Mouse (Mus musculus) layer of hippocampus, postnatal 25 days (tissue): ENCODE data around the gene Cemip2. TPM values are rescaled to one million over a fixed set of nuclear protein-coding genes. Genes with fewer than 3 reads are reported as not detected.

Experiments
- DNase-seq, 2 experiments: peaks; one replicate each; pipeline ENCODE4 v3.0.0; 2022; ENCODE audit warnings: mixed read lengths in 2 of 2, low spot score in 1 of 2; ENCODE audit errors: extremely low spot score in 1 of 2
- total RNA-seq, 2 experiments: library from RNA; stranded (reverse); gene quantifications; 2 replicates each; pipeline ENCODE4 v1.2.3; 2021

Cemip2 gene
- total RNA-seq, 2 experiments from 2014 or later, result 12.6 to 15.3 TPM

DNA sequence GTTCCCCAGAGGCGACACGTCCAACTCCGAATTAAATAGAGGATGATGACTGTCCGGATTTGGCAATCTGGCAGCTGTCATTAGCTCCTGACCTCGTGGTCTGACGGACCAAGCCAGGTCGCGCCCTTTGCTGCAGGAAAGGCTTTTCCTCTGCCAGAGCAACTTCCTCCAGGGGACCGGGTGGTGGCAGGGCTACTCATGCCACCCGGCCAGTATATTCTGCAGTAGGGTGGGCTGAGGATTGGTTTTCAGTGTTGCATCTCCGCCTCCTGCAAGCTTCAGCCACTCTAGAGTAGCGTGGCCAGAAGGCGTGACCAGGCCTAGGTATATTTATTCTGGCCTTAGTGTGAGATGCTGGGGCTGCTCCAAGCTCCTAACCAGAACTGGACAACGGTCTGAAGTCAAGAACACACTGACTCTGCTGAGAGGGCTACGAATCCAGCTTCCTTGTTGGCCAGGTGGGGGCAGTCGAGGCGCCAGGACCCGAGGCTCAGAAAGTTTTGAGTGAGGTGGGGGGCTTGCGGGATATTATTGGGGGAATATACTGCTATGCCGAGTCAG, 891 bp upstream of the Cemip2 start:
- no peak for DNase-seq

DNA sequence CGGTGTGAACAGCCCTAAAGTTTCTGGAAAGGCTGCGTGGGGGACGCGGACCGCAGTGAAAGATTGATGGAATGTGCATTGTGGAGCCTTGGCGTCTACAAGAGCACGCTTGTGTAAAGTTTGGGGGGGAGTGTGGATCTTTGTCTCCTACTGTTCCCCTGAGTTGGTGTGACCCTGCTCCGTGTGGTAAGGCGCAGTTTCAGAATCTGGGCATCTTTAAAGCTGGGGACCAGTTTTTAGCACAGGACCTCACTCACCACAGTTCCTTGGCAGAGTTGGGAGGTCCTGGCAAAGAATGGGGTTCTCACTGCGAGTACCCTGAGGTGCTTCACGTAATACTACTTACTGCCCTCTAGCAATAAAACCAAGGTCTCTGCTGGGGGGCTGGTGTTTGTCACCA, 964 bp downstream of the Cemip2 start:
- DNase-seq, result no peak

DNA sequence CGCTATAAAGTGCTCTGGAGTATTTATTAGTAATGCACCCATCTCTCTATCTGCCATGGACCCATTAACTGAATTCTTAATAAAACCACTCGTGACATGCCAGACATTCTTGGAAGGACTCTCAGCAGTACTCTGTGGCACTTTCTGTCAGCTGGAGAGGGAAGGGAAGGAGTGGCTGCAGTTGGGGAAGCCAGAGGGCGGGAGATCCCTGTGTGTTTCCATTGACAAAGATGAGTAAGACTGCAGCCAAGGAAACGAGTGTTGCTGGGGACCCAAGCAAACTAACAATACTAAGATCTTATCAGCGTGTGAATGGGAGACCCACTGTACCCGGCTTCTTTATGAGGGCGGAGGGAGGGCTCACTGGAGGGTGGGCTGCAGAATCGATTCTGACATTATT, 2.5 kb downstream of the Cemip2 start:
- no peak for DNase-seq

DNA sequence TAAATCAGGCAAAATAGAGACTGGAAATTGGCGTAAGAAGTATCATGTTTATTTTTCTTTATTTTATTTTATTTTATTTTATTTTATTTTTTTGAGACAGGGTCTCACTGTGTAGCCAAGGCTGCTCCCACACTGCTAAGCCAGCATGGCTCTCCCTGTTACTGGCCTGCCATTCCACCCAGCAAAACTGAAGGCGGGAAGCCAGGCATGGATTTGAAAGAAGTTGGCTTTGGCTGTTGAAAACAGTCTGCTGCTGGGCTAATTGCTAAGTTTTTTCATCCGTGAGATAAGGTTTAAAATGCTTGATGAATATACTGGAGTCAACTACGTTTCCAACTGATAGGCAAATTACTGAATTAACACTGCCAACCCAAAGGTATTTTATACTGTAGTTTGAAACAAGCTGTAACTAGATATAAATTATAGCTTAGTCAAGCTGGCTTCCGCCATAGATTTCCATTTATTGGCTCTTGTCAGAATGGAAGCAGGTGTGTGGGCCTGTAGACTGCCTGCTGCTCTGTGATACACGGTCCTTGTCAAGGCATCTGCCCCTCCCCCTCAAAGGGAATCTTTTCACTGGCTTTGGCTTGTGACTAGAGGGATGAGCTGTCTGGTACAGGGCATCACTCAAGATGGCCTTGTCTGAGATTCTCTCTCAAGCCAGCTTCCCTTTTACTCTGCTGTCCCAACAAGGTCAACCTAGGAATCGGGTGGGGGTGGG, 3.1 kb downstream of the Cemip2 start:
- no peak for DNase-seq

DNA sequence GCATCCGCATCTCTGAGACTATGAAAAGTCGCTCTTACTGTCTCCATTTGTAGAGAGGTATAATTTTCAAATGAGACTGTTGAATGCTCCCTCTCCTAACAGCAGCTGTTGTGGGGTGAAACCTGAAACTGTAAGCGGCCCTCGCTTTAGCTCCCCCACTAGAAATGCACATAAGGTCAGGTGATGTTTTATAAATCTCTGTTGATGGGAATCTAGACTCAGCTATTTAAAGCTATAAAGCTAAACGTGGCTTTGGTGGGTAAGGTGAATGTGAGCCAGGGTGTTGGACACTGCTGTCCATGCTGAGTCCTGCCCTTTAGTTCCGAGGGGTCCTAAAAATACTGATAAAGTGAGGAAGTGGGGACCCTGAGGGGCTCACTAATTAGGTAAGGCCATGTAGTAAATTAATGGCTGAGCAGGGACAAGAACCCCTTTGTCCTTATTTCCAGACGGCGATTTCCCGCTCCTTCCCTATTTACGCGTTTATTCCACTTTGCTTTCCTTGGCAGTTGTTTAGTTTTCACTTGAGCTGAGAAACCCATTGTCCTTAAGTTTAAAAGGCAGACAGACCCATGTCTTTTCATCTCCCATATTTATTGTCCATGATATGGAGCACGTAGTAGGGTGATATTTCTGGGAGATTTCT, 3.8 kb downstream of the Cemip2 start:
- no peak for DNase-seq

DNA sequence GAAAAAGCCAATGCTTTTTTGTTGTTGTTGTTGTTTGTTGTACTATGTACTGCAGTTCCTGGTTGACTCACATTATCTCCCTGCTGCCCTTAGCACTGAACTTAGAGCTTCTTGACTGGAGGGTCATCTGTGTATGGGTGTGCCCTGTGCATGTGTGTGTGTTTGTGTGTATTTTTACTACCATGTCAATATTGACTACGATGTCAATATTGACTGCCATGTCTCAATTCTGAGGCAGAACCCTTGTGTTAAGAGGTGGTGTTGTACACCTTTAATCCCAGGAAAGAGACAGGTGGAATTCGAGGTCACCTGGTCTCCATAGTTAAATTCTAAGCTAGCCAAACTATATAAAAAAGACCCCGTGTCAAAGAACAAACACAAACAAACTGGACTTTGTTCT, 5.6 kb downstream of the Cemip2 start:
- DNase-seq, result no peak

DNA sequence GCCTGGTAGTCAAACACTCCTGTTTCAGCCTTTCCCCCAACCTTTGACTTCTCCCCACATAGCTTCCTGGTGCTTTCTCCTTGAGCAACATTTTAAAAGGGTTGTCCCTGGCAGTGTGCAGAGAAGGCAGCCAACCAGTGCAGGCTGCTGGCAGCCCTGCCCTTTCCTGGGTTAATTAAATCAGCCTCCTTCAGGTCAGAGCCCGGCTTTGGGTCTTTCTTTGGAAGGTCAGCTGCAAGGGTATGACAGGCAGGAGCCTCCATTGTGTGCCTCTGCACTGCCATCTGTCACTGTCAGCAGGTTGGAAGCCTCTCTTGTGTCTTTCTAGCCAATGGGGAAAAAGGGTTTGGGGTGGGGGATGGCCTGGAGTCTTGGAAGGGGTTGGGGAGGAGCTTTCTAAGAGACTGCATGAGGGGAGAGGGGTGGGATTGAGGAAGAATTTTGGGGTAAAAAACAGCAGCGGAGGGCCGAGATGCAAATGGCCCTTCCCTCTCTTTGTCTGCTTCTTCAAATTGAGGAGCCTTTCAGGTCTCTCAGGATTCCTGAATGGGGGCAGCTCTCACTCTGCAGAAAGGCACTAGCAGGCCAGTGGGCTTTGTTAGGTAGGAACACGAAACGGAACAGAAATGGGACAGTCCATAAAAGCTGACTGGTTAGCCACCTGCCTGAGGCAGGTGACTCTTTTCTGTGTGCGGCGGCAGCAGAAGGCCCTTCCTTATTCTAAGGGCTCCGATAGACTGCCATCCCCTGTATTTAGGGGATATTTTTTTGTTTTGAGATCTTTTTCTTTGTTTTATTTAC, 6.4 kb downstream of the Cemip2 start:
- no peak for DNase-seq

DNA sequence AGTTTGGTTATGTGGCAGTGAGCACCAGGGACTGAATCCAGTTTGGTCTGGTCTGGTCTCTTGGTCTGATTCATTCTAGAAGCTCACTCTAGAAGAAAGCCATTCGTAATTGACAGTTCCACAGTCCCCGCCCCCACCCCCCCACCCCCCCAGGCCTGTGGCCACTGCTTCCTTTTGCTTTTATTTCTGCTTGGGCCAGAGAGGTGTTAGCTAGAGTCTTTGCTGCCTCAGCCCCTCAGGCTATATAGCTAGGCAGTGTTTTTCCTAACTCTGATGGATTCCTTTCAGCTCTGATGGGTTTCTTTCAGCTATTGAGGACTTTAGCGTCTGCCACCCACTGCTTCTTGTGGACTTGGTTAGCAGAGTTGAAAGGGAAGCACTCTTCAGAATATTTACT, 7.0 kb downstream of the Cemip2 start:
- DNase-seq, result no peak

DNA sequence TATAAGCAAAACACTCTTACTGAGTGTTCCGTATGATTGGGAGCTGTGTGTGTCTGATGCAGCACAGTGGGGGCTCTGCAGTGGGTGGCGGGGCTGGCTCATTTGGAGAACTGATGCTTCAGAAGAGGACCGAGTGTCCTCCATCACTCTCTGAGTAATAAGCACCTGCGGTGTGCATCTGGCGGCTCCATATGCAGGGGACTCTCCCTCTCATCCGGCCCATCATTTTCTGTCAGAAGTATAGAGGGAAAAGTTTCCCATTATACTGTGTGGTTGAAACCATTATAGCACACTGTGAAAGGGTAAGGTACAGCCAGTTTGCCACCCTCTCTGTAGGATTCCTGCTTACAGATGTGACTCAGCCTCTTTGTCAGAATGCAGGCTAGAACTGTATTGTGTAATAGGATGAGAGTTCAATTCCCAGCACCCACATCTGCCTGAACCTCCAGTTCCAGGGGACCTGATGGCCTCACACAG, 8.9 kb downstream of the Cemip2 start:
- DNase-seq, result no peak

DNA sequence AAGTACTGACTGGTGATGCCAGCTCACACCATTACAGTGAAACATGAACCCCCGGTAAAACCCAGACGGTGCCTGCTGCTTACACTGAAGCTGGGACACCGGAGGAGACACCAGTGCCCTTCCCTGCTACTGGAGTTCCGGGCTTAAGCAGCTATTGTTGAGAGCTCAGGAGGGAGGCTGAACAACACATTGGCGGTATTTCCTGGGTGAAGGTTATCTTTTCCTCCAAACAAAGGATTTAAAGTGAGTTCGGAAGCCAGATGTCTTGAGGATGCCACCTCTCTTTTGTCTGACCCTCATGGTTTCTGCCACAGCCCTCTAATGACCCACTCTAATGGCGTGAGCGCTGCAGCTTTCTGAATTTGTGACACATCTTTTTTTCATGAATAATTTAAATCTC, 10.9 kb downstream of the Cemip2 start:
- DNase-seq, result no peak

DNA sequence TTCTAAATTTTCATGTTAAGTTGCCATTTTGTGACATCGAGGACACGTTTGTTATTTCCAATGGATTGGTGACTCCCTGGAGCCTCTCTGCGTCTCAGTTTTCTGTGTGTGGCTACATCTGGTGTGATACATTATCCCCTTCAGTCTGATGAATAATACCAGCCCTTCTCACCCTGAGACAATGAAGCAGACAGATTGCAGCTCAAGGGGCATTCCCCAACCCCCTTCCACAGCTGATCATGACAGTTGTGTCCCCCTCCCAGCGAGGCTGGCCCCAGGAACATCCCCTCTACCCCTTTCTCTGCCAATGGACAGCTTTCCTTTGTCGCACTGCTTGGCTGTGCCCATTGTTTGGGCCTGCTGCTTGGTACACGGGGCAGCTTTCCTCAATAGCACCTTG, 11.5 kb downstream of the Cemip2 start:
- DNase-seq, result no peak

DNA sequence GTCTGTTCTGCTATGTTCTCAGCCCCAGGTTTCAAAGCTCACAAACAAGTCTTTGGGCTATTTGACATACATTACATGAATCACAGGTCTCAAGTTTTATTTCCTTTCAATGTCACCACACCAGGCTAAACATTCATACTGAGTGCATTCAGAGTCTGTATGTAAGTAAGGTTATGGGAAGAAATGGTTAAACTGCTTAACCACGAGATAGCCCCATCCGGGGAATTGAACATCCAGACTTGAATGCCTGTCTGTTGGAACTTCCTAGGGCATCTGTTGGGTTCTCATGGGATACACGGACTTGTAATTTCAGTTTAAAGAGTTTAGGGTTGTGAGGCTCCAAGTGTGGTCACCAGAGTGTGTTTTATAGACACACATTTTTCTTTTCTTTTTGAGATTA, 13.2 kb downstream of the Cemip2 start:
- DNase-seq, result no peak

DNA sequence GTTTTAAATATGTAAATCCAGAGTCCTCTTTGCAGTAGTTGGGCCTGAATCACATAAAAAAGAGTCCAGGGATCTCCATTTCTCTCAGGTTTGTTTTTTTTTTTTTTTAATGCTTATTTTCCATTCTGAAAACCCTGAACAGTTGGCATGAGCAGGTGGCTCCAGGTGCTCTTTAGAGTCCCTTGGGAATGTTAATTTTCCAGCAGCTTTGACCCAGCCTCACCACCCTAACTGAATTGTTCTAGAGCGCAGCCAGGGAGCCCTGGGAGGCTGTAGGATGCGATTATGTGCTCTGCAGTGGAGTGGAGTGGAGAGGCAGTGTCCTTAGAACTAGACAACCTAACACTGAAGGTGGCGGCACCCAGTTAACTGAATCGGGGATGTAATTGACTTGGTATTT, 13.7 kb downstream of the Cemip2 start:
- no peak for DNase-seq

DNA sequence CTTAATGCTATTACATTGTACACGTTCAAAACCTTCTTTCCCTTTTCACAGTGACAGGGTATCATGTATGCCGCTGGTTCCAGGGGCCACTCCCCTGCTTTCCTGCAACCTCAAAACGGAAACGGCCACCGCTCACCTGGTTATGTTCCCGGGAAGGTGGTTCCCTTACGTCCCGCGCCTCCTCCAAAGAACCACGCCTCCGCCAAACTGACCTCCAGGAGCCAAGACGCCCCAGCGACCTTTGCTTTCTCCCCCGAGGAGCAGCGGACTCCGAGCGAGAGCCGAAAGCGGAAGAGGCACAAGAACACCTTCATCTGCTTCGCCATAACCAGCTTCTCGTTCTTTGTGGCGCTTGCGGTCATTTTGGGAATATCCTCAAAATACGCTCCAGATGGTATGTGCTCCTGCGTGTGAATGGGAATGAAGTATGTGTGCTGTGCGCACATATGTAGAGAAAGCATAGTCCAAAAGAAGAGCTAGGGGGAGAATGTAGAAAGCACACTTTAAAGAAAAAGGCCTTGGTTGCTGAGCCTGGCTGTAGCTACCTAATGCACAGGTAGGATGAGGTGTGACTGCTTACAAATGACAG, 14.5 kb downstream of the Cemip2 start:
- DNase-seq, result no peak

DNA sequence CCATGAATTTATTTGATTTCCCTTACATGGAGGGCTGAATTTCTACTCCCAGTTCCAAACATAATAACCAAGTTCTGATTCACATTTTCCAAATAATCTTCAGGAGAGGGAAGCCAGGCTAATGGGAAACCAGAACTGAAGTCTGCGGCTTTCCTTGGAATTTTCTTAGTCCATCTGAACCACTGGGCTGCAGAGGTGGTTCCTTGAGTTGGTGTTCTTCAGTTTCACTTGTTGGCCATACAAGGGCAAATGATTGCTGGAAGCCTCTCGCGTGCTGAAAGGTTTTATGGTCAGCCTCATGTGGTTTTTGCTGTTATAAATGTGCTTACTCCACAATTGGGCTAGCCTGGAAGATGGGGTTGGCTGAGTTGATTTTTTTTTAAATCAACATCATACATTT, 16.4 kb downstream of the Cemip2 start:
- DNase-seq, result no peak

DNA sequence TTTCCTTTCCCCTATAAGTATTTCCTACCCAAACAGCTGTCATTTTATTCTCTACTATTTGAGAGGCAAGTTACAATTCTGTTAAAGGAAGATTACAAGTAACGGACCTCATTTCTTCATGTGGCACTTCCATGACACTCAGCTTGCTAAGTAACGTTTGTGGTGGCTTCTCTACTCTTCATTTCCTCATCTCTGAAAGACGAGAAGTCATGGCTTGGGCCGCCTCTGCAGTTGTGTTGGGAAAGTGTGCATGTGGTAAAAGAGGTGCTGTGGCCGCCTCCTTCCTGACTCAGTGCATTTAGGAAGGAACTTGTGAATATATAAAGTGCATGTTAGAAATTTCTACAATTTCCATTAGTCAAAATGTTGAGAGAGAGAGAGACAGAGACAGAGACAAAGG, 18.2 kb downstream of the Cemip2 start:
- DNase-seq, result no peak

DNA sequence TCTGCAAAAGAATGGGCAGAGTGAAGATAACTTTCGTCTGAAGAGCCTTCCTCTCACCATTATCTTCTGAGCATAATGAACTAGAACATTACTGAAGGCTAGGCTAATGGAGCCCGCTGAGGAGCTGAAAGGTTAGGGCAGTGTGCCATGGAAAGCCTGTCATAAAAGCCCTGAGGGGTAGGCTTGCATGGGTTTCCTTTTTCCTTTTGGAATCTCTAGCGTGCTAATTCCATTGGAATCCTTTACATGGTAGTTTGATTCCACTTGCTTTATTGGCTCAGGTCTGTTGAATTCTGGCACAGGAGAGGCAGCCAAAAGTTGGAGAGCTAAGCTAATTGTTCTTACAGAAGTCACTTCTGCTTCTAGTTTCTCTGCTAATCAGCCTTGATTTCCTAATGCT, 20.6 kb downstream of the Cemip2 start:
- no peak for DNase-seq

DNA sequence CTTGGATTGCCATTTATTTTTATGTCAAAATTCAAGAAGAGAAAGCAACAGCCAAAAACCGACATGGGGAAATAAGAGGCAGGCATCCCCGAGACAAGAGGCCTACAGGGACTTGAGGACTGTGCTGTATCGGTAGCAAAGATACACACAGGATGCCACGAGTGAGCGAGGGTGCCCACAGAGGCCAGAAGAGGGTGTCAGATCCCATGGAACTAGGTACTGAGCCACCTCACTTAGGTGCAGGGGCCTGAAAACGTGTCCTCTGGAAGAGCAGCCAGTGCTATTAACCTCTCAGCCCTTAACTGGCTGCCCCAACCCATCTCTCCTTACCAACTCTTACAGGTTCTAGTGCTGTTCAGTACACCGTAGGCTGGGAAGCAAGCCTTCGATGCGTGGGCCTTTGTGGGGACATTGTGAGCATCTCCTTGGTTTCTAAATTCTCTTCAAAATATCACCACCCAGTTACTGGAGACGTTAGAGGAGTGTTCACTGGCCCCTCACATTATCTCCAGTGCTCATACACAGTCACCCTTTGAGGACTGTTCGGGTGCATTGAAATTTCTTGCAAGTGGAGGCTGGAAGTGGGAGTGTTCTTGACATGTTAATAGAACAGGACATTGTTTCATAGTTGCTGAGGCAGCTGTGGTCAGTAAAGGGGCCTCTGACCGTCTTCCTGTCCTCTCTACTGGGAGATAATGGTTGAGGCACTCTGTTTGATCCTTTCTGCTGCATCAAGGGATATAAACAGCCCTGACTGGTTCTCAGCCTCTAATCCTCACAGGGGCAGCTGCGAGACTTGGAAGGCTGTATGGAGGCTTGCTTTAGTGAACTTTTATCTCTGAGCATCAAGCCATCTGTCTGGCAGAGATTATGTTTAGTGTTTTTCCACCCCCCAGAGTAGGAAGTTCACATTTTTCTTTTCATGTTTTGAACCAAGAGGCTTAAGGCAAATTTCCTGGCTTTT, 21.6 kb downstream of the Cemip2 start:
- no peak for DNase-seq

DNA sequence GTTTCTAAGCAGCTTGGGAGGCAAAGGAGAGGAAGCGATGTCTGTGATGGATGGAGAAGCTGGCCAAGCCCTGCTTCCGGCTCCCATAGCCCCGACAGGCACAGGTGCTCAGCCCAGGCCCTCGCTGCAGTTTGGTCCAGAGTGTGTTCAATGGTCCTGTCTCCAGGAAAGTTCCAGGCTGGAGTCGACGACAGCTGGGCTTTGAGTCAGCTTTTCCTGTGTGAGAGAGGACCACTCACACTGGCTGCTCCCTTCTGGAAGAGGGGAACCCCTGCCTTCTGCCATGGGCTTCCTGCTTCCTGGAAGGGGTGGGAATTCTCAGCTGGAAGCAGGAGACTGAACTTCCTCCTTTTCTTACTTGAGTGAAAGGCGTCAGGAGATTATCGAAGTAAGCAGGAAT, 26.3 kb downstream of the Cemip2 start:
- no peak for DNase-seq

DNA sequence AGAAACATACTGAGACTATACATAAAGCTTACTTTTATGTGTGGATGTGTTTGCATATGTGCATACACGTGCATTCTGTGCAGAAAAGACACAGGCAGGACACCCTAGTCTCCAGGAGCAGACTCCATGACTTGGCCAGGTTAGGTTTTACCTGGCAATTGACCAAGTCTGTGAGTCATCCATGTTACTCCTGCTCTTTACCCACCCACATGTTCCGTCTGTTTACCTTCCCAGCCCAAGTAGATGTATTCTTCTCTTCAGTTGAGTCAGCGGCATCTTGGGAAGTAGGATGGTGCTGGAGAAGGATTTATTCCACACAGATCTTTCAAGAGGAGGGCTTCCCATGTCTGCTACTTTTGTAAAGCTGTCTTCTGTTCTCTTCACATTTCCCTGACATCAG, 27.2 kb downstream of the Cemip2 start:
- DNase-seq, result no peak
